ENCODE assay signal across 34 mouse cellular contexts in the genomic region with DNA sequence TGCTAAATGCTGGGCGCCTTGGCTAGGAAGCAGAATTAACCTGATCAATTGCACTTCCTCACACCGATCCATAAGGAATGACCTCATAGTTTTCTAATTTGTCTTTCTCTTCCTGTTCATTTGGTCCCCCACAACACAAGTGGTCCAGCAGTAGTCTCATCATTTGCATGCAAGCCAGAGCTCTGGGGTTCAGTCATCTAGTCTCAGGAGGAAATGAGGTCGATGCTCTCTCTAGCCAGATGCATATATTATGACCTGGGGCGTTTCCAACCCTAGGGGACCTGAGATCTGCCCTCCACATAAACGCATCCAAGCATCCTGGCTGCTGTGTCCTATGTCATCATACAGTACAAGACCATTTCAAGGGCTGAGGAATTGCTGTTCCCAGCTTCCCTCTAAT.
"Had no signal": no experiment of that assay in that cellular context is flagged by ENCODE, and none has a peak within 500 bp of the region (broad histone marks: within the 10 kb centered on the region; RNA-seq: fewer than 3 reads in every experiment).

No protein-coding gene starts in this region.

- H3K4me1 ChIP-seq: heart, embryonic 10.5 days; heart, embryonic 12.5 days; heart, embryonic 13.5 days; heart, embryonic 15.5 days; hindbrain, embryonic 10.5 days; hindbrain, embryonic 12.5 days; hindbrain, embryonic 13.5 days; hindbrain, embryonic 15.5 days; intestine, embryonic 15.5 days; kidney, embryonic 15.5 days had no signal

- H3K36me3 ChIP-seq: heart, embryonic 10.5 days; heart, embryonic 12.5 days; heart, embryonic 13.5 days; heart, embryonic 15.5 days; hindbrain, embryonic 10.5 days; hindbrain, embryonic 12.5 days; hindbrain, embryonic 13.5 days; hindbrain, embryonic 15.5 days; intestine, embryonic 15.5 days; kidney, embryonic 15.5 days had no signal

- H3K9ac ChIP-seq: heart, embryonic 12.5 days; heart, embryonic 13.5 days; heart, embryonic 15.5 days; hindbrain, embryonic 12.5 days; hindbrain, embryonic 13.5 days; hindbrain, embryonic 14.5 days; hindbrain, embryonic 15.5 days; intestine, embryonic 15.5 days; kidney, embryonic 15.5 days had no signal

- DNase-seq: heart, postnatal 10 days; heart, postnatal 14 days; heart, postnatal 36 days; heart, postnatal 4 days; kidney, adult 11 months; kidney, adult 18-20 months; kidney, adult 2 months; kidney, adult 8-10 months; kidney, adult 9 months; kidney, postnatal 10 days; kidney, postnatal 14 days; kidney, postnatal 36 days; kidney, postnatal 4 days; layer of hippocampus, adult 9-11 months; layer of hippocampus, postnatal 36 days had no signal

- ATAC-seq: hindbrain, embryonic 16.5 days; hindbrain, postnatal 0 days; inflammation-experienced regulatory T-cells, adult 6 months; intestine, embryonic 15.5 days; intestine, embryonic 16.5 days; intestine, postnatal 0 days had no signal

- H3K27me3 ChIP-seq: heart, embryonic 12.5 days; heart, embryonic 13.5 days; heart, embryonic 15.5 days; hindbrain, embryonic 12.5 days; hindbrain, embryonic 13.5 days; hindbrain, embryonic 15.5 days; intestine, embryonic 15.5 days; kidney, embryonic 15.5 days had no signal

- H3K27ac ChIP-seq: heart, embryonic 10.5 days; heart, embryonic 13.5 days; heart, embryonic 15.5 days; hindbrain, embryonic 10.5 days; hindbrain, embryonic 12.5 days; hindbrain, embryonic 13.5 days; hindbrain, embryonic 14.5 days; hindbrain, embryonic 15.5 days; hindbrain, postnatal 0 days; intestine, embryonic 15.5 days; kidney, embryonic 15.5 days; kidney, postnatal 0 days; layer of hippocampus, adult 2 months had no signal

- H3K4me2 ChIP-seq: heart, embryonic 11.5 days; heart, embryonic 12.5 days; heart, embryonic 13.5 days; heart, embryonic 15.5 days; hindbrain, embryonic 12.5 days; hindbrain, embryonic 13.5 days; hindbrain, embryonic 14.5 days; hindbrain, embryonic 15.5 days; intestine, embryonic 15.5 days; kidney, embryonic 15.5 days had no signal

- H3K9me3 ChIP-seq: heart, embryonic 10.5 days; heart, embryonic 12.5 days; heart, embryonic 13.5 days; heart, embryonic 15.5 days; hindbrain, embryonic 10.5 days; hindbrain, embryonic 12.5 days; hindbrain, embryonic 13.5 days; hindbrain, embryonic 15.5 days; intestine, embryonic 15.5 days; kidney, embryonic 15.5 days had no signal

- H3K4me3 ChIP-seq: heart, embryonic 10.5 days; heart, embryonic 12.5 days; heart, embryonic 13.5 days; heart, embryonic 15.5 days; hindbrain, embryonic 10.5 days; hindbrain, embryonic 12.5 days; hindbrain, embryonic 13.5 days; hindbrain, embryonic 15.5 days; intestine, embryonic 15.5 days; kidney, embryonic 15.5 days; layer of hippocampus, adult 2 months had no signal
